Mouse (Mus musculus) heart, embryonic 12.5 days (tissue): ENCODE data around the gene Gm13694. TPM values are rescaled to one million over a fixed set of nuclear protein-coding genes. Genes with fewer than 3 reads are reported as not detected.

ENCODE experiments used
- ATAC-seq: fragments of 200-750 bp; cut with Nextera tagmentation; 2 replicates; pipeline ENCODE4 v1.8.0; 2017; ENCODE audit warnings: moderate TSS enrichment, moderate library complexity; ENCODE audit not compliant: insufficient number of reproducible peaks, low FRiP score
- H3K27ac ChIP-seq: fragments of 300-500 bp; sonication (generic); 2 replicates; pipeline ENCODE4 v1.5.1; 2016; ENCODE audit warnings: mild to moderate bottlenecking, moderate library complexity; ENCODE audit not compliant: poor library complexity, severe bottlenecking
- H3K27me3 ChIP-seq: fragments of 300-500 bp; sonication (generic); replicated peaks from 2 replicates; pipeline ENCODE4 v1.6.1; 2016; ENCODE audit warnings: mild to moderate bottlenecking, moderate library complexity
- H3K36me3 ChIP-seq: fragments of 300-500 bp; sonication (generic); 2 replicates; pipeline ENCODE4 v1.6.1; 2016; ENCODE audit warnings: mild to moderate bottlenecking, moderate library complexity
- H3K4me1 ChIP-seq: fragments of 300-500 bp; sonication (generic); replicated peaks from 2 replicates; pipeline ENCODE4 v1.6.1; 2016; ENCODE audit warnings: mild to moderate bottlenecking
- H3K4me2 ChIP-seq: fragments of 300-500 bp; sonication (generic); 2 replicates; pipeline ENCODE4 v1.6.1; 2016; ENCODE audit warnings: mild to moderate bottlenecking, moderate library complexity
- H3K4me3 ChIP-seq: fragments of 300-500 bp; sonication (generic); 2 replicates; pipeline ENCODE4 v1.5.1; 2016; ENCODE audit warnings: mild to moderate bottlenecking
- H3K9ac ChIP-seq: fragments of 300-500 bp; sonication (generic); 2 replicates; pipeline ENCODE4 v1.6.1; 2016; ENCODE audit warnings: mild to moderate bottlenecking, moderate library complexity
- H3K9me3 ChIP-seq: fragments of 300-500 bp; sonication (generic); replicated peaks from 2 replicates; pipeline ENCODE4 v1.6.1; 2016; ENCODE audit warnings: mild to moderate bottlenecking, moderate library complexity
- WGBS: fragments of 180-500 bp; shearing (Covaris S2); methylation state at CpG from one replicate; pipeline ENCODE4 v1.1.7; 2016; 5-methylcytosine and 5-hydroxymethylcytosine counted together
- polyA plus RNA-seq: library from polyadenylated mRNA; unstranded; fragments of >200 nt; fragmentation: Nextera tagmentation; extraction: Ambion mirVana; gene quantifications from 2 replicates; pipeline ENCODE4 v1.2.1, GENCODE M21; 2016

Gm13694 gene
- polyA plus RNA-seq, 1 experiment from 2014 or later = not detected

GRCm38 (mm10) chr2:84025217-84025616 lies 46.5 kb downstream of the Gm13694 start:
- no peak overlapping the region for H3K27ac ChIP-seq
- ATAC-seq = no peak
- no peaks in the 10 kb centered on the region for H3K36me3 ChIP-seq
- no peaks in the 10 kb centered on the region for H3K27me3 ChIP-seq
- H3K9me3 ChIP-seq = no peaks in the 10 kb centered on the region
- WGBS = 66% methylated on average over 4 of the region's 4 CpGs
- no peak overlapping the region for H3K4me2 ChIP-seq
- no peaks in the 10 kb centered on the region for H3K4me1 ChIP-seq
- no peak overlapping the region for H3K4me3 ChIP-seq
- no peak overlapping the region for H3K9ac ChIP-seq

Other genes starting within 250 kb of the Gm13694 start
- gene Fam171b, start 166.3 kb upstream of the Gm13694 start, polyA plus RNA-seq = 2.9 and 3.3 TPM in 2 replicates
- not detected in 2 replicates for gene Zswim2, start 37.7 kb upstream of the Gm13694 start, polyA plus RNA-seq
- gene Gm13698, start 23.2 kb upstream of the Gm13694 start, polyA plus RNA-seq = not detected in 2 replicates
- gene Gm13693, start 17.4 kb upstream of the Gm13694 start, polyA plus RNA-seq = not detected in 2 replicates
- not detected in 2 replicates for gene Gm13695, start 11.6 kb upstream of the Gm13694 start, polyA plus RNA-seq
- gene Gm13696, start 5.8 kb upstream of the Gm13694 start, polyA plus RNA-seq = not detected in 2 replicates
- gene Gm13697, start 5.8 kb downstream of the Gm13694 start, polyA plus RNA-seq = not detected in 2 replicates
- not detected in 2 replicates for gene Gm13691, start 11.6 kb downstream of the Gm13694 start, polyA plus RNA-seq